Mouse (Mus musculus) liver, embryonic 13.5 days (tissue): ENCODE results near the gene Paqr4. TPM values are rescaled to one million over a fixed set of nuclear protein-coding genes. Genes with fewer than 3 reads are reported as not detected.

Experiments
- ATAC-seq: fragments of 200-750 bp; cut with Nextera tagmentation; 2 replicates; pipeline ENCODE4 v1.8.0; 2017; ENCODE audit warnings: low read depth, mild to moderate bottlenecking, moderate number of reproducible peaks, moderate library complexity
- DNase-seq: peaks from one replicate; pipeline ENCODE4 v3.0.0; 2022
- H3K27ac ChIP-seq: fragments of 300-500 bp; sonication (generic); 2 replicates; pipeline ENCODE4 v1.5.1; 2015; ENCODE audit warnings: moderate library complexity, mild to moderate bottlenecking, inconsistent platforms
- H3K27me3 ChIP-seq: fragments of 300-500 bp; sonication (generic); 2 replicates; pipeline ENCODE4 v1.6.1; 2015; ENCODE audit warnings: mild to moderate bottlenecking, inconsistent platforms
- H3K36me3 ChIP-seq: fragments of 300-500 bp; sonication (generic); 2 replicates; pipeline ENCODE4 v1.6.1; 2015; ENCODE audit warnings: mild to moderate bottlenecking, inconsistent platforms
- H3K4me1 ChIP-seq: fragments of 300-500 bp; sonication (generic); replicated peaks from 2 replicates; pipeline ENCODE4 v1.6.1; 2015; ENCODE audit warnings: inconsistent platforms
- H3K4me2 ChIP-seq: fragments of 300-500 bp; sonication (generic); 2 replicates; pipeline ENCODE4 v1.6.1; 2015; ENCODE audit warnings: inconsistent platforms, mild to moderate bottlenecking, moderate library complexity
- H3K4me3 ChIP-seq: fragments of 300-500 bp; sonication (generic); replicated peaks from 2 replicates; pipeline ENCODE4 v1.5.1; 2015; ENCODE audit warnings: mild to moderate bottlenecking, inconsistent platforms
- H3K9ac ChIP-seq: fragments of 300-500 bp; sonication (generic); 2 replicates; pipeline ENCODE4 v1.6.1; 2015; ENCODE audit warnings: mild to moderate bottlenecking, inconsistent platforms
- H3K9me3 ChIP-seq: fragments of 300-500 bp; sonication (generic); replicated peaks from 2 replicates; pipeline ENCODE4 v1.6.1; 2016; ENCODE audit warnings: inconsistent platforms
- WGBS: fragments of 180-500 bp; shearing (Covaris S2); methylation state at CpG from one replicate; pipeline ENCODE4 v1.1.7; 2015; ENCODE audit not compliant: insufficient replicate concordance; 5-methylcytosine and 5-hydroxymethylcytosine counted together
- polyA plus RNA-seq: library from polyadenylated mRNA; unstranded; fragments of >200 nt; fragmentation: Nextera tagmentation; extraction: Ambion mirVana; gene quantifications from 2 replicates; pipeline ENCODE4 v1.2.1, GENCODE M21; 2015

The Paqr4 gene
- polyA plus RNA-seq, result 7.8 and 7.9 TPM in 2 replicates

GRCm38 (mm10) chr17:23740598-23741021, at the start of gene Paqr4:
Gene Paqr4, minus strand, starts transcription at chr17:23740867.
- 0 out of 2 replicates have a peak within 1 kb of the TSS, but pooled peaks have one; percentile 47 for H3K27ac ChIP-seq
- no peaks in the 10 kb centered on the region for H3K9me3 ChIP-seq
- peaks cover 84% of the 10 kb centered on the region for H3K27me3 ChIP-seq
- ATAC-seq (peak; percentile 84), DNase-seq (no peak)
- peaks cover 19% of the 10 kb centered on the region for H3K36me3 ChIP-seq
- peak within 1 kb of the TSS; percentile 99 for H3K4me2 ChIP-seq
- 1% methylated on average over 13 of the region's 13 CpGs for WGBS
- peaks cover 56% of the 10 kb centered on the region for H3K4me1 ChIP-seq
- H3K4me3 ChIP-seq, result peak within 1 kb of the TSS; percentile 69
- peak within 1 kb of the TSS; percentile 80 for H3K9ac ChIP-seq

GRCm38 (mm10) chr17:23789749-23790268, 49.1 kb upstream of the Paqr4 start:
- Histone ChIP-seq H3K27me3 (peaks cover 7% of the 10 kb centered on the region; the same call in 1 of the 2 replicates), H3K4me3 (peak overlapping the region; percentile 65), H3K9ac (peak overlapping the region; percentile 83), H3K27ac (peak overlapping the region; percentile 75), H3K9me3 (no peaks in the 10 kb centered on the region), H3K36me3 (no peaks in the 10 kb centered on the region), H3K4me2 (peak overlapping the region; percentile 86), H3K4me1 (peaks cover 48% of the 10 kb centered on the region)
- no peak for DNase-seq
- WGBS, result 12% methylated on average over 8 of the region's 8 CpGs
- peak; percentile 9; the same call in 1 of the 2 replicates for ATAC-seq

GRCm38 (mm10) chr17:23788973-23789372, 48.3 kb upstream of the Paqr4 start:
- DNase-seq, result no peak
- H3K9me3 ChIP-seq, result no peaks in the 10 kb centered on the region
- ATAC-seq, result no peak
- no peaks in the 10 kb centered on the region for H3K36me3 ChIP-seq
- H3K27me3 ChIP-seq, result peaks cover 7% of the 10 kb centered on the region; the same call in 1 of the 2 replicates
- H3K9ac ChIP-seq, result no peak overlapping the region
- no peak overlapping the region for H3K4me2 ChIP-seq
- peaks cover 48% of the 10 kb centered on the region for H3K4me1 ChIP-seq
- H3K27ac ChIP-seq, result no peak overlapping the region
- WGBS, result 52% methylated on average over 4 of the region's 4 CpGs
- H3K4me3 ChIP-seq, result no peak overlapping the region

GRCm38 (mm10) chr17:23786510-23786931, 45.9 kb upstream of the Paqr4 start:
- no peak for DNase-seq
- no peak for ATAC-seq
- H3K4me1 ChIP-seq, result peaks cover 40% of the 10 kb centered on the region
- no peaks in the 10 kb centered on the region for H3K36me3 ChIP-seq
- H3K9me3 ChIP-seq, result no peaks in the 10 kb centered on the region
- WGBS, result 35% methylated on average over 13 of the region's 13 CpGs
- peaks cover 7% of the 10 kb centered on the region; the same call in 1 of the 2 replicates for H3K27me3 ChIP-seq
- peak overlapping the region; percentile 65 for H3K4me3 ChIP-seq
- H3K27ac ChIP-seq, result no peak overlapping the region
- peak overlapping the region; percentile 95 for H3K4me2 ChIP-seq
- peak overlapping the region; percentile 72; the same call in 1 of the 2 replicates for H3K9ac ChIP-seq

GRCm38 (mm10) chr17:23785561-23786471, 45.1 kb upstream of the Paqr4 start, which contains the start of gene Flywch2:
Gene Flywch2, minus strand, starts transcription at chr17:23786081.
- WGBS, result 7% methylated on average over 43 of the region's 43 CpGs
- no peak within 1 kb of the TSS for H3K27ac ChIP-seq
- H3K4me3 ChIP-seq, result peak within 1 kb of the TSS; percentile 65
- peak; percentile 75 for ATAC-seq
- peaks cover 34% of the 10 kb centered on the region for H3K4me1 ChIP-seq
- H3K9ac ChIP-seq, result peak within 1 kb of the TSS; percentile 72
- H3K9me3 ChIP-seq, result no peaks in the 10 kb centered on the region
- peak; percentile 72 for DNase-seq
- H3K4me2 ChIP-seq, result peak within 1 kb of the TSS; percentile 95
- H3K27me3 ChIP-seq, result peaks cover 9% of the 10 kb centered on the region; the same call in 1 of the 2 replicates
- H3K36me3 ChIP-seq, result no peaks in the 10 kb centered on the region

GRCm38 (mm10) chr17:23783352-23783751, 42.7 kb upstream of the Paqr4 start:
- Histone ChIP-seq H3K4me2 (no peak overlapping the region), H3K9ac (no peak overlapping the region), H3K27me3 (peaks cover 11% of the 10 kb centered on the region; the same call in 1 of the 2 replicates), H3K9me3 (no peaks in the 10 kb centered on the region), H3K4me1 (peaks cover 15% of the 10 kb centered on the region), H3K4me3 (no peak overlapping the region), H3K36me3 (no peaks in the 10 kb centered on the region), H3K27ac (no peak overlapping the region)
- DNase-seq (no peak), ATAC-seq (no peak)

GRCm38 (mm10) chr17:23778447-23778846, 37.8 kb upstream of the Paqr4 start:
- Histone ChIP-seq H3K9ac (no peak overlapping the region), H3K4me2 (no peak overlapping the region), H3K4me1 (peaks cover 5% of the 10 kb centered on the region), H3K9me3 (no peaks in the 10 kb centered on the region), H3K27me3 (0 out of 2 replicates have a peak, but pooled peaks cover 4% of the 10 kb centered on the region), H3K4me3 (no peak overlapping the region), H3K36me3 (no peaks in the 10 kb centered on the region), H3K27ac (no peak overlapping the region)
- DNase-seq (no peak), ATAC-seq (no peak)
- 44% methylated on average over 2 of the region's 2 CpGs for WGBS

- DNase-seq (no peak), ATAC-seq (no peak)
- 61% methylated on average over 2 of the region's 2 CpGs for WGBS
- no peak overlapping the region for H3K9ac ChIP-seq
- H3K9me3 ChIP-seq, result no peaks in the 10 kb centered on the region
- 0 out of 2 replicates have a peak, but pooled peaks cover 4% of the 10 kb centered on the region for H3K27me3 ChIP-seq
- H3K27ac ChIP-seq, result no peak overlapping the region
- H3K4me2 ChIP-seq, result no peak overlapping the region
- H3K4me3 ChIP-seq, result no peak overlapping the region
- H3K36me3 ChIP-seq, result no peaks in the 10 kb centered on the region
- H3K4me1 ChIP-seq, result peaks cover 5% of the 10 kb centered on the region
Observed at GRCm38 (mm10) chr17:23777141-23777540, 36.5 kb upstream of the Paqr4 start.

- H3K9ac ChIP-seq, result no peak overlapping the region
- DNase-seq, result no peak
- no peak overlapping the region for H3K4me2 ChIP-seq
- WGBS, result 75% methylated on average over 10 of the region's 10 CpGs
- H3K27ac ChIP-seq, result no peak overlapping the region
- H3K4me1 ChIP-seq, result peaks cover 11% of the 10 kb centered on the region
- H3K9me3 ChIP-seq, result no peaks in the 10 kb centered on the region
- no peak overlapping the region for H3K4me3 ChIP-seq
- ATAC-seq, result no peak
- no peaks in the 10 kb centered on the region for H3K36me3 ChIP-seq
- 0 out of 2 replicates have a peak, but pooled peaks cover 4% of the 10 kb centered on the region for H3K27me3 ChIP-seq
Observed at GRCm38 (mm10) chr17:23776216-23776615, 35.5 kb upstream of the Paqr4 start.

GRCm38 (mm10) chr17:23774090-23774489, 33.4 kb upstream of the Paqr4 start:
- Histone ChIP-seq H3K4me3 (no peak overlapping the region), H3K36me3 (no peaks in the 10 kb centered on the region), H3K27me3 (no peaks in the 10 kb centered on the region), H3K4me1 (peaks cover 25% of the 10 kb centered on the region), H3K9me3 (no peaks in the 10 kb centered on the region), H3K4me2 (no peak overlapping the region), H3K9ac (no peak overlapping the region), H3K27ac (no peak overlapping the region)
- DNase-seq (peak; percentile 36), ATAC-seq (peak; percentile 29)
- WGBS, result 4% methylated on average over 12 of the region's 12 CpGs

- Histone ChIP-seq H3K9ac (no peak overlapping the region), H3K4me3 (no peak overlapping the region), H3K9me3 (no peaks in the 10 kb centered on the region), H3K27ac (no peak overlapping the region), H3K4me2 (no peak overlapping the region), H3K27me3 (no peaks in the 10 kb centered on the region), H3K4me1 (peaks cover 25% of the 10 kb centered on the region), H3K36me3 (no peaks in the 10 kb centered on the region)
- WGBS, result 56% methylated on average over 6 of the region's 6 CpGs
- ATAC-seq (no peak), DNase-seq (no peak)
Observed at GRCm38 (mm10) chr17:23773676-23774075, 33.0 kb upstream of the Paqr4 start.
